Mouse (Mus musculus): Measurements from ENCODE around the gene Sipa1l2.
A peak's percentile ranks its signal among the peaks of the same experiment; 100 is the strongest.

Gene Sipa1l2

DNA sequence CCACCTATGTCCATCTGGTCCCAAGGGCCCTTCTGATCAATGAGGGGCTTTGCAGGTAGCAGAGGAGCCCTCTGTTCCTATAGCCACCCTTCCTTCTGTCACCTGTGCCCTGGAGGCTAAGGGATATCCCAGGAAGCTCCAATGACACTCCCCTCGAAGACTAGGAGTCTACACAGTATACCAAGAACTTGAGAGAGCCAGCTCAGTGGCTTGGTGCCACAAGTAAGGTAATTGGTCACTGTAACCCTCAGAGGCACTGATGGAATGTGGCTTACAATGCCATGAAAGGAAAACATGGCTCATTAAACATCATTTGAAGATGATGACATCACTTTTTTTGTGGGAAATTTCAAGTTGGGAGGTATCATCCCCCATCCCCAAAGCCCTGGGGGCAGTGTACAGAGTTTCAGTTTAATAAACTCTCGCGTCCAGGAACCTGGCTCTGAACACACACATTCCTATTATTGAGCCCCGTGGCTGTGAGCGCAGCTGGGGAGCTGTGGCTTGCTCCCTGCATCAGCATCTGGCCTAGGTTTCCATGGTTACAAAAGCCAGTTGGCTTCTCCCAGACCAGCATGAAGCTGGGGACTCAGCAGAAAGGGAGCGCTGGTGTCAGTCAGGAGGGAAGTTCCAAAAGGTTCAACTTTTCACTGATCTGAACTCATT, 104.3 kb downstream of the Sipa1l2 start:
- peak in 1 of 2 experiments; percentile 27 for DNase-seq (ENCODE audit: low spot score in 2 of 2)

DNA sequence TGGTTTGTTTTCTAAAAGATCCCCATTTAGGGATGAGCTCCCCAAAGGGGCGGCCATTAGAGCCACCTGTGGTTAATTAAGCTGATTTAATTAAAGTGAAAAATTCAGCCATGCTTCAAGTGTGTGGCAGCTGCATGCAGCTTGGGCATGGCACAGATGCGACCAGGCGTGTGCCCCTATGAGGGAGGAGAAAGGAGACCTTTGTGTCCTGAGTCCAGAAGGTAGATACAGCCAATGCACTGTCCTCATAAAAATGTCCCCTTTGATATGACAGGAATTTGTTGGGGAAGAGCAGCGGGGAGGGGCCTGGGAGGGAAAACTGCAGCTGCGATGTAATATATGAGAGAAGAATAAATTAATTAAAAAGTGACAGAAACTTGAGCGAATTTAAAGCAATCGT, 106.7 kb downstream of the Sipa1l2 start:
- no peak for DNase-seq (ENCODE audit: low spot score in 2 of 2)

DNA sequence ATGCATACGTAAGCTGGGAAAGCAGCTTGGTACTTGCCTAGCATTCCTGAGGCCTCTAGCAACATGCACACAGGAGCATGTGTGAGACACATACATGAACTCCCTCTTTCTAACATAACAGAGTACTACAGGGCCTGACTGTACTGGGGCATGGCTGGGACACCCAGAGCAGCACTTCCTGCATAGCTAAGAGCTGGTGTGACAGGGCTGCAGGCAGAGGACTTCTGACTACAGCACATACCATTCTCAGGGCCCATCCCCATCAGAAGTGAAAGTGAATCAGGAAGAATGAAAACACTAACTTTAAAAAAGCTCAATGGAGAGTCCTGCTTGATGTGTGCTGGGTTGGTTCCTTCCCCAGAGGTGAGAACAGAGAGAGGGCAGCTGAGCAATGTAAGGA, 108.1 kb downstream of the Sipa1l2 start:
- DNase-seq (ENCODE audit: low spot score in 2 of 2): peak in 1 of 2 experiments; percentile 45

DNA sequence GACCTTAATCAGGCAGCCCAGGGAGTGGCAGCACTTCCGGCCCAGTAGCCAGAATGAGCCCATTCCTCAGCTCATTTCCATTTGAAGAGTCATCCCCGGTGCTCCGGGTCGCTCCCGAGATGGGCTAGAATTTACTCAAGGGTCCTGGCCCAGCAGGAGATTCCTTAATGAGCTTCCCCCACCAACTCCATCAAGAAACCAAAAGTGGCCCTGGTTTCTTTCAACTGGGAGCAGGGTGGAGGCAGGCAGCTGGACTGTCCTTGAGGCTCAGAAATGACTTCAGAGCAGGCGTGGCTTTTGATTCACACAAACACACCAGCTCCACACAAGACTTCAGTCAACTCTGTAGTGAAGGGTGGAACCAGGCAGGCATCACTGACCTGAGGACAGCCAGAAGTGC, 109.0 kb downstream of the Sipa1l2 start:
- DNase-seq (ENCODE audit: low spot score in 2 of 2): no peak

DNA sequence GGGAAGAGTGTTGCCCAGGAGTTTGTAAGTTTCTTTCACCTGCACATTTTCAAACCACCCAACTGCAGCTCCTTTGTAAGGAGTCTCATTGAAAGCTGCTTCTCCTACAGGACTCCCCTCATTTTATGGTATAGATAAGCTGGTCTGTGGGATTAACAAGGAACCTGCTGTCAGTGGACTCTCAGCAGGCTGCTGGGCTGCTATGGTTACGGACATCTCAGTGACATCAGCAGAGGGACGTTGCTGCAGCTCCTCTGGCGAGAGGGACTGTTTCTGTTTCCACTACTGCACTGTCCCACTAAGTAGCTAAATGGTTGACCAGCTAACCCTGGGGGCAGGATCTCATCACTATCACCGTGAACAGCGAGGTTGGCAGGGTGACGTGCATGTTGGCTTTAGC, 120.6 kb downstream of the Sipa1l2 start:
- no peak for DNase-seq (ENCODE audit: low spot score in 2 of 2)

DNA sequence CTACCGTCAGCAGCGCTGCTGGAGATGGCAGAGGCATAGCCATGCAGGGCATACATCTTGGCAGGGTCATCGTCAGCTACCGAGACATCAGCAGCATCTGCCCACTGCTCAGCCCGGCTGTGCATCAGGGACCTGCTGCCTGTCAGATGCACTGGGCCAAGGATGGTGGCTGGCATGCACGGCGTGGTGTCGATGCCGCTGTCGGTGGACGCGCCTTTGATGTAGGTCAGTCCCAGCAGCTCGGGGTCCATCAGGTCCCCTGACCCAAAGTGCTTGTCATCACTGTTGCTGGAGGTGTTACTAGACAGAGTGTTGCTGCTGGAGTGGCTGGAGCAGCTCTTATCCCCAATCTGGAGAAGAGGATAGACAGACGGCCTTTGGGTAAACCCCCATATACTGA, 122.1 kb downstream of the Sipa1l2 start:
- DNase-seq (ENCODE audit: low spot score in 2 of 2): no peak

DNA sequence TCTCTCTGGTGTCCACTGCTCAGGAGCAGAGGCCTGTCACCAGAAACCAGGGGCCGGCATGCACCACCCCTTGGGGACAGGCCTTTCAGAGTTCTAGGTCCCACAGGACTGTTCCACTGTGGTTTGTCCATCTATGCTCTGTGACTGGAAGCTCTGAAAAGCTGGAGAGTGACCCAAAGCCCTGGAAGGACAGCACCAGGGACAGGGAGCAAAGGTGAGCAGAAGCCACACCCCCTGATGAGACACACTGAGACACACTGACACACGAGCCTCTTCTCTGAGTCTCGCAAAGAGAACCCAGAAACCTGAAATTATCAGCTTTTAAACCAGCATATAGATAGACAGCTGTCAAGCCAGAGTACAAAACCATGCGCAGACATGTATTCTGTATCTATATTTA, 123.4 kb downstream of the Sipa1l2 start:
- DNase-seq (ENCODE audit: low spot score in 2 of 2): no peak

DNA sequence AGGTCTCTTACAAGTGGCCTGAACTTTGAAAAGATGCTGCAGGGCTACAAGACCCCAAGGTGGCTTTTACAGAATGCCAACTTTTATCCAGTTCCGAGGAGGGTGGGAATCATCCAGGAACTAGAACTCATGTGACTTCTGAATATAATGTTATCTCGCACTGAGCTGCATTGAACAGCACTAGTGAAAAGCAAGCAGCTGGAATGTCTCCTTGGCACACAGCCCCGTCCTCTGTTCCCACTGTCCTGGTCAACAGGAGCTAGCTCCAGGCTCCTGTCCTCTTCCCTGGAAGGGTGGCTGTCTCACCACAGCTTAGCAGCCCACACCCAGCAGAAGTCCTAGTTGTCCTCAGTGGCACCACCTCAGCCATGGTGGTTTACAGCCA, 124.4 kb downstream of the Sipa1l2 start:
- peak; percentile 69 to 75 for DNase-seq (ENCODE audit: low spot score in 2 of 2)

DNA sequence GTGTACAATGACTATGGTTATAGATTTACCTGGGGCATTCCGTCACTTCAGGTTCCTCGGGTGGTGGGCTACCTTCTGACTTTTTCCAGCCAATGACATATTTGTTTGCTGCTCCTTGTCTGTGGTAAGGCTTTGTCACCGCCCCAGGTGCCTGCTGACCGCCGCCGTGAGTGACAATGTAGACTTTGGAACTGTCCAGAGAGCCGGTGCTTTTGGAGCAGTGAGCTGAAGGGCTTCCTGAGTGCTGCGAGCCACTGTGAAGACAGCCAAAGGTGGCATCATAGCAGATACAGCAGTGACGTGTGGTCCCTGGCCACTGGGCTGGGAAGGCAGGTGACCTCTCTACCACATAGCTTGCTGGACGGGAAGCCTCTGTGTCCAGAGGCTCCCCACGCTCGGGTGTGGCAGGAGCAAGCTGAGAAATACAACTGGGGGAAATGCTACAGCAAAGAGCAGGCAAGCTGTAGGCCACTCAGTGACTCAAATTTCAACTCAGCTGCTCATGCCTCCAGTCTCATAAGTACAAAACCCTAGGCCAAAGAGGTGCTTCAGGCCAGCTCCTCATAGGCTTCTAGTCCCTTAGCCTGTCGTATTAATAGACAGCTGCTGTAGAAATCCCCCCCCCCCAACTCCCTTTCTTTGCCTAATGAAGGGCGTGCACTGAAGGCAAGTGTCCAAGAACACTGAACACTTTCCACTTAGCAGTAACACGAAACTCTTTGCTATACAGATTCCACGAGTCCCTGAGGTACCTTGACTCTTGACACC, 125.0 kb downstream of the Sipa1l2 start:
- DNase-seq (ENCODE audit: low spot score in 2 of 2): peak in 1 of 2 experiments; percentile 31

DNA sequence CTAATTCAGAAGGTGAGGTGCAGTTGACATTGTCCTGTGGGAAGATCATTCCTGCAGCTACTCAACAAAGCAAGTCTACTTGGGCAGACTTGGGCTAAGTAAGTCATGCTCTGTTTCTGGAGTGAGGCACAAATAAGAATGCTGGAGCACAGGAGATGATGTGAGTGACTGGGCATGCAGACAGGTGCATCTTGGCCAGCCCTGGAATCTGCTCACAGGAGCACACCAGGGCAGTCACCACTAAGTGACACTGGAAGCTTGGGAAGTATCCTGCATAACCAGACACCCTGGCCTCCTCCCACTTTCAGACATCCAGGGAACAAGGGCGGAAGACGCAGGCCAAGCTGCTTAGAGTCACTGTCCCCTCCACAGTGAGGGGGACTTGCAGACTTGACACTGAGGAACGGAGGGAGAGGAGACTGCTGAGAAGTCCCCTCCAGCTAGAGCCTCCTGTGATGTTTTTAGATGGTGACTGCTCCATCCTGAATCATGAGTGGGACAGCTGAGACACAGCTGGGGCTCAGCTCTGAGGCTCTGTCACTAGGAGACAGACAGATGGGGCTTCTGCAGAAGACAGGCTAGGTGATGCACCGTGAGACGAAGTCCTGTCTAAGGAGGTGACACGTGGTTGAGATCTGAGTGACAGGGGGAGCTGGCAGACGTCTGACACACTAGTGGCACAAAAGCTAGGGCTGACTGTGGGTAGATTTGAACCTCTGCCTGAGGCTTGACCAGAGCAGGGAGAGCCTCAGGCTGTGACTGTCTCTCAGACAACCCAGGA, 134.1 kb downstream of the Sipa1l2 start:
- no peak for DNase-seq (ENCODE audit: low spot score in 2 of 2)

DNA sequence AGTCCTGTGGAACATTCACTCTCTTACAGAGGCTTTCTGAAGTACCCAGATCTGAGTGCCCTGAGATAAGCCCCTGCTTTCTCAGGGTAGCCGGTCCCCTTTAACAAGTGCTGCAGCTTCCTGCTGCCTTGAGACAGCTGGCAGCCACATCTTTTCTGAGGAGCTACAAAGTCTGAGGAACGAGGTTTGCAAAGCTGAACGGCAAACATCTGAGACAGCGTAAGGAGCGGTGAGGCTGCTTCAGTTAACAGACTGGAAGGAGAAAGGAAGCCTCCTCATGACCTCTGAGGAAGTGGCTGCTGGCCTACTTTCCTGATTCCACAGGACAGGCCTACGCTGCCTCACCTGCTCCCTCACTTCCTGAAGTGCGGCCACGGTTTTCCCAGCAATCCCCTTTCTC, 135.5 kb downstream of the Sipa1l2 start:
- no peak for DNase-seq (ENCODE audit: low spot score in 2 of 2)

DNA sequence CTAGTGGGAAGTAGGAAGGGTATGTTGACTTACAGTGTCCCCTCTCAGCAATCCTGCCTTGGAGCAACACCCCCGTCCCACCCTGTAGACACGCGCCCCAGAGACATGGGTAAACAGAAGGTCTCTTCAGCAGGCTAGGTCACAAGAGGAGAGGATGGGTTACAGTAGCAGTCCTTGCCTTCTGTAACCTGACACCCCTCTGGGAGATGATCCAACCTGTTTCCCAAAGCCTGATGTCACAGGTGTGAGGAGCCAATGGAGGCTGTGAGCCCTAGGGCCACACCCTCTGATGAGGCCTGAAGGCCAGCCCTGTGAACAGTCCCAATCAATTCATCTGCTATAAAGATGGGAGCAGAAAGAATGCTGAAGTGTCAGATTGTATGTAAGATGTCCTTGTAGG, 138.3 kb downstream of the Sipa1l2 start:
- peak; percentile 49 to 61 for DNase-seq (ENCODE audit: low spot score in 2 of 2)

DNA sequence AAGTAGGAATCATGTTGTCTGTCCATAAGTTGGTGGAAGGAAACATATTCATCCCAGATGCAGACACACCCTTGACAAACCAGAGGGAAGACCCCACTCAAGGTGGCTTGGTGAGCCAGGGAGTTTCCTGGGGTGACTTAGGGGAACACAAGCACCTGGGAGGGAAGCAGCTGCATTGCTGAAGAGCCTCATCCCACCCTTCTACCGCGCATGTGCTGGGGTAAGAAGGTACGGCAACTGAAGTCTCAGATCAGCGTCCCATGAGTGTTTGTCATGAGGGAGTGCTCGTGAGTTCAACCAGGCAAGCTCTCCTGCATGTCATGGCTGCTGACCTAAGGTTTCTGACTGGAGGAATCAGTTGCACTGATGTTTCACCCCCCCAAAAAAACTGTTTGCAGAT, 138.8 kb downstream of the Sipa1l2 start:
- no peak for DNase-seq (ENCODE audit: low spot score in 2 of 2)

DNA sequence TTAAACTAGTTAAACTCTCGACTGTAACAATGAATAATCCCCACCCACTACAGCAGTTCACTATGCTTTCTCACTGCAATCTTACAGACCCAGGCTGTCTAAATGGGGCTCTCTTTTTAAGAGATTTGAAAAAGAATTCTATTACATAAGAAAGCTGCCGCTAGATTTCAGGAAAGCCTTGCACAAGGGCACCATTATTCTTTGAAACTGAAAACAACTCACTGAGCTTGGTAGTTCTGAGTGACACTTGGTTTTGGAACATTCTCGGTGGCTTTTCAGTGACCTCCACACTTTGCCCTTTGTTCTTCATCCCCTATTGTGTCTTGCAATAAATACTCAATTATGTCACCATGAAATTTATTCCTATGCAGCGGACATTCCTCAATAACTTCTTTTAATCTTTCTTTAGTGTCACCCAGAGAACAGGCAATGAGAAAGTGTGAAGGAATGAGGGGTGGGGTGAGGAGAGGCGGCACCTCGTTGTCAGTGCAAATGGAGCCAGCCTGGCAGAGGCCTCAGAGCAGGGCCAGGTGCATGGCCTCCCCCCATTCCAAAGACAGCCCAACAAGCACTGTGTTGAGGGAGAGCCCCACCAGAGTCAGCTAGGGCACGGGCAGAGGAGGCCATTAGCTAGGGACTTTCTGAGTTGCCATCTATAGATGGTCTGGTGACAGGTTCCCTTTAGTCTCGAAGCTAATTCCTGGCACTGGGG, 140.5 kb downstream of the Sipa1l2 start:
- no peak for DNase-seq (ENCODE audit: low spot score in 2 of 2)

DNA sequence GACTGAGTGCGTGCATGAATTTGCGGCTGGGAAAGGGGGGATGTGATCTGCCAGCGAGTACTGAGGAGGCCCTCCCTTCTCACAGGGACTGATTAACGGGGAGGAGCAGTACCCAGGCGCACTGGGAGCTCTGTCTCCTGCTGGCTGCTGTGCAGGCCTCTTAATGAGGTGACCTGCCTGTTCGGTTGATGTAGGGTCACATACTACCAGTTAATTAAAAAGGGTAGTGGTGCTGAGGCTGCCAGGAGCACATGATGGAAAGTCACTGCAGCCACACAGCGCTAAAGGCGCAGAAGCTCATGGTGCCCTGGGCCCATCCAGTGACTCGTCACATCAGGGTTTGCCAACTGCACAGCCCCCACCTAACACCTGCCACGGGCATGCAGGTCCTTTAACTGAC, 145.7 kb downstream of the Sipa1l2 start:
- DNase-seq (ENCODE audit: low spot score in 2 of 2): peak; percentile 37 to 50

DNA sequence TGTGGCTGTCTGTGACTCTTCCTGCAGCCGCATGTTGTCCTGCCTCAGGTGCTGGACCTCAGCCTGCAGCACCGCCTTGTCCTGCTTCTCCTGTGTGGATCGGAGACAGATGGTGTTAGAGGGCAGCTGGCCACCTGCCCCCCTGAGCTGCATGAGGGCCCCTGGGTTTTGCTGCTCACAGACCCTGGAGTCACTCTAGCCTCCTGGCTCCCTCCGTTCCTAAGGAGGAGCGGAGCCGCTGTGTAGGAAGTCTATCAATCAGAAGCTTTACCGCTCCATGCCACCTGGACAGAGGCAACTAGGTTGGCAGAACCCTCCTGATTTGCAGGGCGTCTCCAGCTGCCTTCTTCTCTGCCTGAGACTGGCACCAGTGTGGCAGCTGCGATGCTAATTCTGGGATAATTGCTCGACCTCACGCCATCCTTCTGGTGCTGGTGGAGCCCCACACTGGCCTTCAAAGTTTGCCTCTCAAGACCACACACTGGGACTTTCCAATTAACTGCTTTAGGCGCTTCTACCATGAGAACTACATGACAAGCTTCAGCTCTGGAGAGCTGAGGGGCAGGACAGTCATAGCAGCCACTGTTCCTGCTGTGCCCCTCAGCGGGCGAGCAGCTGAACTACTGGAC, 150.3 kb downstream of the Sipa1l2 start:
- DNase-seq (ENCODE audit: low spot score in 2 of 2): no peak

DNA sequence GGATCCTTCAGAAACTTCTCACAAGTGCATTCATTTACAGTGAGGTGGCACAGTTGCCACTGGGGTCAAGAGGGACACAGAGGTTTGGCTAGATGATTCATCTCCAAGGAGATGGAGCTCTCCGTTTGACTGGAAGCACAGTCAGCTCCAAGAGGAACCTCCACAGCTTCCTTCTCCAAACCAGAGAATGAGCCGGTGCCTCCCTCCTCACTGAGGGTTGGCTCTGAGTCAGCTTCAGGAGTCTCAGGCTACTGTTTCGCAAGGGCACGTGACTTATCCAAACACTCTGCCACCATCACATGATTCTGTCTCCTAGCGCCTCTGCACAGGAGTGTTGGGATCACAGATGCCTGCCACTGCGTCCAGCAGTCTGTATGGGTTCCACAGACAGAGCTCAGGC, 153.5 kb downstream of the Sipa1l2 start:
- DNase-seq (ENCODE audit: low spot score in 2 of 2): peak in 1 of 2 experiments; percentile 12

DNA sequence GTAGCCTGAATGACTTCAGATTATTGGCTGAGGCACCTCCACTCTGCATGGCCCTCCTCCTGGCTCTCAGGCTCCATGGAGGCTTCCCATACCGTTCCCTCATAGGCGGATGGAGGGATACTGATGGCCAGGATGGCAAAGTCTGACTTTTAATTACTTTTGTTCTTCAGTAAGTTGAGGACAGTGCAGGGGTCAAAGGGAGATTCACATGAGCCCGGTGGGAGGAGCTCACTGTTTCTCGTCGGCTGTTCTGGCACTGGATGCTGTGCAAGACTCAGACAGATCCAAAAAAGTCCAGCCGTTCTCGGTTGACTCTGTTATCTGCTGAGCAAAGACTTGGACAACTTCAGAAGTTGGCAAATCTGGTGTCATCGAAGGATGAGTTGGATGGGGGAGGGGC, 155.0 kb downstream of the Sipa1l2 start:
- no peak for DNase-seq (ENCODE audit: low spot score in 2 of 2)

DNA sequence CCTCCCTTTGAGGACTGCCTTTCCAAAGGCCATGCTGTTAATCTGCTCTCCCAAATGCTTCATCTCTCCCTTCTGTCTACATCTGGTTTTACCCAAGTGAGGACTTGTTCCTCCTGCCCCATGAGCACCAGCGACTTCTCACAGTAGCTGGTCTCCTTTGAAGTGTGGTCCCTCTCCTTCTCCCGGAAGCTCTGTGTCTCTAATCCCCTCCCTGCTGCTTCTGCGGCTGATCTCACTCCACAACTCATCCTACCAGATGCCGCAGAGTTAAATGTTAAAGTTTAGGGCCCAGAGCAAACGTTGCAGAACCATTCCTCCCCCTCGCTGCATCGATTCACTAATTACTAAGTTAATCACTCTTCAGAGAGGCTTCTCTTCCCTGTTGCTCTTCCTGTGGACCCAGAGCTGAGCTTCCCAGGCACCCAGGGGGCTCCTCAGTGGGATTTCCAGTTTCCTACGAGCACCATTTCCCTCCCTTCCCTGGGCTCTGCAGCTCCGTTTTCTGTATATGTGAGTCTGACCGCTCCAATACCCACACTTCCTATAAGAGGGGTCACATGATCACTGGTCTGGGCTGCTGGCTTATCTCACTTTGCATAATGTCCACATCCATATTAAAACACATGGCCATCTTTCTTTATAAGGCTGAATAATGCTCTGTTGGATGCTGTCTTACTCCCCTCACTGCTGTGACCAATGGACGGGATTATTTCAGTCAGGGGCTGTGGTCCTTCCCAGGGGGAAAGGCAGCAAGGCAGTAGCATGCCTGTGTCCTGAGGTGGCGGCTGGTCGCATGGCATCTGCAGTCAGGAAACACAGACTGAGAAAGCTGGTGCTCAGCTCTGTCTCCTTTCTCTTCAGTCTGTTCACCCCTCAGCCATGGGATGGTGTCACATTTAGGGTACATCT, 156.4 kb downstream of the Sipa1l2 start:
- no peak for DNase-seq (ENCODE audit: low spot score in 2 of 2)

DNA sequence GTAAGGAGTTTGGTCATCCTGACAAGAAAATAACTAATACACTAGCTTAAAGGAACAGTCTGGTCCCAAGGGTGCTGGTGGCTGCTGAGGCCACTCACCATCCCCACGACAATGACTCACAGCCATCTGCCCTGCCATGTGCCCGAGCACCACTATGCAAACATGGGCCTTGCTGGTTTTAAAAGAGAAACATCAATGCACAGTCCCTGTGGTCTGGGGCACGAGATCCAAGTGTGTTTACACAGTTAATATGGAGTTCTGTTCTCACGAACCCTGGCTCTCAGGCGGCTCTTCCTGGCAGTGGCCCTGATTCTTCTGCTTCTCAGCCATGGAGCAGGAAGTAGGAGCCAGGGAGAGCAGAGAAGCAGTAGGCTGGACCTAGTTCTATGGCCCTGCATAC, 159.0 kb downstream of the Sipa1l2 start:
- DNase-seq (ENCODE audit: low spot score in 2 of 2): no peak

DNA sequence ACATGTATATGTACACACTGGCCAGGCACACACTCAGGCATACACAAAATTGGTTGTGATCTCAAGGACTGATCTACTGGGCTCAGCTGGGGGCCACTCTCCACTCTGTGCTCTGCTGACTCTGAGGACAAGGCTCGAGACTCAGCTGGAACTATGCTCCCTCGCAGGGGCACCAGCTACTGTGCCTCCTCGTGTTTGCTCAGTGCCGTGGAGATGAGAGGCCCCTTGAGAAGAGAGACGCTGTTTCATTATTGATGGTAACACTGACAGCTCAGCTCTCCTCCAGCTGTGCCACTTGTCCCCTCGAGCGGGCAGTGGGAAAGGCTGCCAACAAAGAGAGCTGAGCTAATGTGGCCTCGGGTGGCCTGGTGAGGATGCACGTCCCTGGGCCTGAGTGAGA, 161.9 kb downstream of the Sipa1l2 start:
- DNase-seq (ENCODE audit: low spot score in 2 of 2): no peak
